Mouse (Mus musculus) limb, embryonic 14.5 days (tissue): ENCODE data around the gene Lzic. TPM values are rescaled to one million over a fixed set of nuclear protein-coding genes. Genes with fewer than 3 reads are reported as not detected.

ENCODE experiments used
- ATAC-seq: fragments of 200-750 bp; cut with Nextera tagmentation; 2 replicates; pipeline ENCODE4 v1.8.0; 2017; ENCODE audit warnings: low read depth, moderate number of reproducible peaks, moderate TSS enrichment; ENCODE audit not compliant: low FRiP score
- DNase-seq: peaks from one replicate; pipeline ENCODE4 v3.0.0-alpha.2; 2015; ENCODE audit warnings: low spot score
- H3K27ac ChIP-seq: fragments of 300-500 bp; sonication (generic); replicated peaks from 2 replicates; pipeline ENCODE4 v1.5.1; 2014; ENCODE audit warnings: low read depth, mild to moderate bottlenecking, low read length, moderate library complexity, mixed read lengths
- H3K27me3 ChIP-seq: fragments of 300-500 bp; sonication (generic); 2 replicates; pipeline ENCODE4 v1.6.1; 2014; ENCODE audit warnings: low read length, mixed read lengths; ENCODE audit not compliant: control insufficient read depth, insufficient read depth
- H3K36me3 ChIP-seq: fragments of 300-500 bp; sonication (generic); 2 replicates; pipeline ENCODE4 v1.6.1; 2014; ENCODE audit warnings: mild to moderate bottlenecking, low read length, moderate library complexity, mixed read lengths; ENCODE audit not compliant: control insufficient read depth, insufficient read depth
- H3K4me1 ChIP-seq: fragments of 300-500 bp; sonication (generic); 2 replicates; pipeline ENCODE4 v1.6.1; 2014; ENCODE audit warnings: antibody characterized with exemption, low read length, mixed read lengths; ENCODE audit not compliant: control insufficient read depth, insufficient read depth
- H3K4me2 ChIP-seq: fragments of 300-500 bp; sonication (generic); replicated peaks from 2 replicates; pipeline ENCODE4 v1.6.1; 2014; ENCODE audit warnings: low read depth, mild to moderate bottlenecking, low read length, moderate library complexity; ENCODE audit not compliant: severe bottlenecking
- H3K4me3 ChIP-seq: fragments of 300-500 bp; sonication (generic); replicated peaks from 2 replicates; pipeline ENCODE4 v1.5.1; 2014; ENCODE audit warnings: low read length
- H3K9ac ChIP-seq: fragments of 300-500 bp; sonication (generic); 2 replicates; pipeline ENCODE4 v1.6.1; 2014; ENCODE audit warnings: mild to moderate bottlenecking, low read depth, low read length, moderate library complexity; ENCODE audit not compliant: severe bottlenecking
- H3K9me3 ChIP-seq: fragments of 300-500 bp; sonication (generic); 2 replicates; pipeline ENCODE4 v1.6.1; 2016; ENCODE audit warnings: low read length; ENCODE audit not compliant: control insufficient read depth
- POLR2A ChIP-seq: fragments of 200-500 bp; IDR thresholded peaks from 2 replicates; pipeline ENCODE4 v1.8.0; 2012; ENCODE audit warnings: inconsistent platforms, mild to moderate bottlenecking, moderate library complexity, borderline replicate concordance; ENCODE audit not compliant: insufficient read depth, insufficient read length; ENCODE audit errors: extremely low read depth
- WGBS: fragments of 180-500 bp; shearing (Covaris S2); extraction: QIAGEN DNeasy Blood & Tissue Kit; methylation state at CpG from one replicate; pipeline ENCODE4 v1.1.7; 2014; 5-methylcytosine and 5-hydroxymethylcytosine counted together
- polyA plus RNA-seq, 2 experiments: library from polyadenylated mRNA; depleted of rRNA in 1 of 2; stranded (reverse) in 1 of 2; unstranded in 1 of 2; fragments of >200 nt; fragmentation: Nextera tagmentation in 1 of 2; extraction: Ambion mirVana in 1 of 2; gene quantifications; 2 replicates each; pipeline versions ENCODE4 v1.2.1 to v1.2.3; 2012 to 2014

Lzic gene
- polyA plus RNA-seq, 2 experiments: 36.1 to 54.0 TPM

- Histone ChIP-seq H3K27me3 (no peaks in the 10 kb centered on the region), H3K4me2 (peak overlapping the region; percentile 81), H3K4me3 (peak overlapping the region; percentile 72), H3K27ac (peak overlapping the region; percentile 83), H3K36me3 (peaks cover 31% of the 10 kb centered on the region), H3K9me3 (no peaks in the 10 kb centered on the region), H3K4me1 (peaks cover 12% of the 10 kb centered on the region), H3K9ac (peak overlapping the region; percentile 65)
- WGBS: 59% methylated on average over 3 of the region's 3 CpGs
- DNase-seq: no peak
- no peak for TF ChIP-seq POLR2A
- peak; percentile 18; the same call in 1 of the 2 replicates for ATAC-seq
These were observed 463 bp upstream of the Lzic start for GRCm38 (mm10) chr4:149484566-149484965.

- peak overlapping the region; percentile 72 for H3K4me3 ChIP-seq
- ATAC-seq (no peak), DNase-seq (peak; percentile 70)
These were observed 787 bp downstream of the Lzic start for GRCm38 (mm10) chr4:149485825-149486206.

DNA sequence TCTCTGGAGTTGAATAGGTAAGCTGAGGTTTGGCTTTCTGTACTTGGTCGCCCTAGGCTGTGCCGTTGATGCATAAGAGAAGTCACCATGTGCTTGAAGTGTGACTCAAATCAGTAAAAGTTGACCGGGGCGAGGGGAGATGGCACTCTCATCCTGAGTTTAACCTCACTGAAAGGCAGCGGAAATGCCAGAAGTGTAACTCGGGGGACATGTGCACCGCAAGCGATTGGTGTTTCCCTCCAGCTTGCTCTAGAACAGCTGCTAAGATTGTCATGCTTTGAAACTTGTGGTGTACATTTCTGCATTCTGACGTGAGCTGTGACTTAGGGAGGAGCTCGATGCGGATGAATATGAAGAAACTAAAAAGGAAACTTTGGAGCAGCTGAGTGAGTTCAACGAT is 2.7 kb downstream of the Lzic start:
- no peak for TF ChIP-seq POLR2A
- Histone ChIP-seq H3K9ac (no peak overlapping the region), H3K4me1 (peaks cover 12% of the 10 kb centered on the region), H3K4me3 (no peak overlapping the region), H3K9me3 (no peaks in the 10 kb centered on the region), H3K27me3 (no peaks in the 10 kb centered on the region), H3K27ac (no peak overlapping the region), H3K4me2 (no peak overlapping the region), H3K36me3 (peaks cover 57% of the 10 kb centered on the region)
- WGBS: 91% methylated on average over 12 of the region's 12 CpGs
- DNase-seq (no peak), ATAC-seq (no peak)

More at GRCm38 (mm10) chr4:149485825-149486206, 787 bp downstream of the Lzic start:
- Histone ChIP-seq H3K27ac (peak overlapping the region; percentile 83), H3K9me3 (no peaks in the 10 kb centered on the region), H3K4me1 (peaks cover 12% of the 10 kb centered on the region), H3K9ac (peak overlapping the region; percentile 65), H3K36me3 (peaks cover 40% of the 10 kb centered on the region), H3K27me3 (no peaks in the 10 kb centered on the region), H3K4me2 (peak overlapping the region; percentile 81)
- TF ChIP-seq POLR2A: no peak
- WGBS: 0% methylated on average over 10 of the region's 10 CpGs

DNA sequence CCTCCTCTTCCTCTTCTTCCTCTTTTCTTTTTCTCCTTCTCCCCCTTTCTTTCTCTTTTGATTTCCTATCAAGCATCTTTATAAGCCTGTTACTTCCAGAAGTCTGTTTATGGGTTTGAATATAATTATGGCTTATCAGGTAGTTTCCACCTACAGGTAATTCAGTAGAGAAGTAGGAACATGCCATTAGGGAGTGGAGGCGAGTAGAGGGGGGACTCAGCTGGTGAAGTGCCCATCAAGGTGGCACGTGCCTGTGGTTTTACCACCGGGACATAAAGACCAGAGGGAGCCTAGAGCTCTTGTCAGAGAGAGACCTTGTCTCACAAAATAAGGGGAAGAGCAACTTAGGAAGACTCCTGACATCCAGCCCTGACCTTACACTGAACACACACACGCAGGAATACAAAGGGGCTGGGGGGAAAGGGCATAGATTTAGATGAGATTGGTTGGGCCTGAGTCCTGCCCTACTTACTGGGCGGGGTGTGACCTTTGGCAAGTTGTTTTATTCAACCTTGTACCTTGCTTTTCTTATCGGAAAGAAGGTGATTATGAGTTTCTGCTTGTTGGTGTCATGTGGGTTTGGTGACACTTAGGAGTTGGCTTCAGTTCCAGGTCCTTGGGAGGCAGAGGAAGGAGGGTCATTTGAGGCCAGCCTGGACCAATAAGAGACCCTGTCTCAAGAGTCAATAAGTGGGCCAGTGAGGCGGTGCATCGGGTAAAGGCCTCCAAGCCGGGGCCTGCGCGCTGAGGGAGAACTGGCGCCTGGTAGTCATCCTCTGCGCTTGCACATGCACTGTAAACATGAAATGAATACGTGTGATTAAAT is 4.6 kb downstream of the Lzic start:
- Histone ChIP-seq H3K27ac (no peak overlapping the region), H3K9ac (no peak overlapping the region), H3K4me2 (no peak overlapping the region), H3K4me3 (no peak overlapping the region), H3K36me3 (peaks cover 76% of the 10 kb centered on the region), H3K9me3 (no peaks in the 10 kb centered on the region), H3K4me1 (peaks cover 9% of the 10 kb centered on the region), H3K27me3 (no peaks in the 10 kb centered on the region)
- WGBS: 95% methylated on average over 14 of the region's 14 CpGs
- no peak for TF ChIP-seq POLR2A
- ATAC-seq (no peak), DNase-seq (no peak)

- H3K36me3 ChIP-seq: peaks cover 89% of the 10 kb centered on the region
These were observed 6.1 kb downstream of the Lzic start for GRCm38 (mm10) chr4:149491151-149491550.

More at GRCm38 (mm10) chr4:149491151-149491550, 6.1 kb downstream of the Lzic start:
- 98% methylated on average over 3 of the region's 3 CpGs for WGBS
- Histone ChIP-seq H3K27ac (no peak overlapping the region), H3K4me1 (peaks cover 6% of the 10 kb centered on the region), H3K9ac (no peak overlapping the region), H3K4me3 (no peak overlapping the region), H3K9me3 (no peaks in the 10 kb centered on the region), H3K27me3 (no peaks in the 10 kb centered on the region), H3K4me2 (no peak overlapping the region)
- no peak for TF ChIP-seq POLR2A
- ATAC-seq (no peak), DNase-seq (no peak)
